Mouse (Mus musculus) small intestine, adult 2 months (tissue): ENCODE measurements around the gene Prkci. TPM values are rescaled to one million over a fixed set of nuclear protein-coding genes. Genes with fewer than 3 reads are reported as not detected.

Source experiments
- H3K27ac ChIP-seq: fragments of 200-500 bp; 2 replicates; pipeline ENCODE4 v1.5.1; 2012; ENCODE audit warnings: low read depth, low read length, control low read depth, inconsistent platforms; ENCODE audit not compliant: insufficient read depth
- H3K27me3 ChIP-seq: fragments of 200-500 bp; 2 replicates; pipeline ENCODE4 v1.6.1; 2012; ENCODE audit warnings: mild to moderate bottlenecking, moderate library complexity, low read length, inconsistent platforms; ENCODE audit not compliant: control insufficient read depth, insufficient read depth
- H3K36me3 ChIP-seq: fragments of 200-500 bp; 2 replicates; pipeline ENCODE4 v1.6.1; 2012; ENCODE audit warnings: mild to moderate bottlenecking, low read length, control low read depth, inconsistent platforms; ENCODE audit not compliant: control insufficient read depth, insufficient read depth
- H3K4me1 ChIP-seq: fragments of 200-500 bp; 2 replicates; pipeline ENCODE4 v1.6.1; 2012; ENCODE audit warnings: low read length, inconsistent platforms, mixed read lengths; ENCODE audit not compliant: control insufficient read depth, insufficient read depth, insufficient read length
- H3K4me3 ChIP-seq: fragments of 200-500 bp; 2 replicates; pipeline ENCODE4 v1.5.1; 2012; ENCODE audit warnings: low read depth, mild to moderate bottlenecking, control low read depth, inconsistent platforms, low read length, moderate library complexity
- CTCF ChIP-seq: fragments of 200-500 bp; IDR thresholded peaks from 2 replicates; pipeline ENCODE4 v1.5.1; 2012; ENCODE audit warnings: low read depth, mild to moderate bottlenecking, control low read depth, inconsistent platforms, low read length, moderate library complexity, mixed read lengths; ENCODE audit not compliant: insufficient replicate concordance, insufficient read length; ENCODE audit errors: extremely low read depth
- POLR2A ChIP-seq: fragments of 200-500 bp; IDR thresholded peaks from 2 replicates; pipeline ENCODE4 v1.6.1; 2012; ENCODE audit warnings: low read depth, mild to moderate bottlenecking, control low read depth, inconsistent platforms, low read length, moderate library complexity
- WGBS: fragments of 180-500 bp; shearing (Covaris S2); methylation state at CpG from one replicate; pipeline ENCODE4 v1.1.7; 2018; 5-methylcytosine and 5-hydroxymethylcytosine counted together
- polyA plus RNA-seq: library from polyadenylated mRNA; depleted of rRNA; stranded (reverse); fragments of >200 nt; gene quantifications from 2 replicates; pipeline ENCODE4 v1.2.3, GENCODE M21; 2012

The Prkci gene
- polyA plus RNA-seq, 1 experiment, result 7.0 TPM

GRCm38 (mm10) chr3:31014374-31014773 is 18.8 kb downstream of the Prkci start:
- Histone ChIP-seq H3K27me3 (no peaks in the 10 kb centered on the region), H3K4me1 (peaks cover 6% of the 10 kb centered on the region; the same call in 1 of the 2 replicates), H3K4me3 (no peak overlapping the region), H3K36me3 (peaks cover 2% of the 10 kb centered on the region; the same call in 1 of the 2 replicates), H3K27ac (no peak overlapping the region)
- TF ChIP-seq CTCF, result no peak
- TF ChIP-seq POLR2A, result no peak
- whole genome bisulfite sequencing, result 83% methylated on average over 2 of the region's 2 CpGs

GRCm38 (mm10) chr3:31015682-31016443 is 20.3 kb downstream of the Prkci start:
- Histone ChIP-seq H3K4me3 (no peak overlapping the region), H3K4me1 (peaks cover 6% of the 10 kb centered on the region; the same call in 1 of the 2 replicates), H3K27me3 (no peaks in the 10 kb centered on the region), H3K36me3 (peaks cover 10% of the 10 kb centered on the region), H3K27ac (no peak overlapping the region)
- TF ChIP-seq CTCF, result no peak
- no peak for TF ChIP-seq POLR2A
- 83% methylated on average over 10 of the region's 10 CpGs for WGBS

DNA sequence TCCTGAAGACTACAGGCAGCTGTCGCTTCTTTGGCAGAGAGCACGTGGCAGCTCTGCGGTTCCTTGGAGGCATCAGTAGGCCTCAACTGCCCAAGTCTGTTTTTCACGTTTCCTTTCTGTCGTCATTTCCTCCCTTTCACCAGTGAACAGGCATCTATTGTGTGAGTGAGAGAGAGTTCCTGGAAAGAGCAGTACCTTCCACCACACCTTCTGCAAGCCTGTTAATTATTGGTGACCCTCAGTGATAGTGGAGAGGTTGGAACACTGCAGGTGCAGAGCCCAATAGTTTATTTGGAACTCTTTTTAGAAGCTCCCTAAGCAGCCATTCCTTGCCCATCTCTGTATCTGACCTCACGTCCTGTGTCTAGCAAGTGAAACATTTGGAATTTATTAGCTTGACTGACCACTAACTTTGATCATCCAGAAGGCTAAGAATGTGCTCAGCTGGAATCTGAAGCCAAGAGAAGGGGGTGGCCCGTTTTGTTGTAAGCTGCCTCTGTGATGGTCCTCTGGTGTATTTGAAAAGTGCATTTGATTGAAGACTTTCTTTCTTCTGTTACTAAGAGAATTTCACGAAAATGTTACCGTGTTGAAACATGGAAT is 21.1 kb downstream of the Prkci start:
- 30% methylated on average over 9 of the region's 9 CpGs for WGBS

GRCm38 (mm10) chr3:31017652-31018051 is 22.1 kb downstream of the Prkci start:
- Histone ChIP-seq H3K4me3 (no peak overlapping the region), H3K4me1 (peaks cover 6% of the 10 kb centered on the region; the same call in 1 of the 2 replicates), H3K36me3 (peaks cover 12% of the 10 kb centered on the region), H3K27me3 (no peaks in the 10 kb centered on the region), H3K27ac (no peak overlapping the region)
- WGBS, result 53% methylated on average over 4 of the region's 4 CpGs
- TF ChIP-seq CTCF (no peak), POLR2A (no peak)

More for the DNA sequence above, 21.1 kb downstream of the Prkci start:
- no peak overlapping the region for H3K27ac ChIP-seq
- H3K4me3 ChIP-seq, result no peak overlapping the region
- no peak for TF ChIP-seq POLR2A
- TF ChIP-seq CTCF, result no peak
- no peaks in the 10 kb centered on the region for H3K27me3 ChIP-seq
- H3K36me3 ChIP-seq, result peaks cover 10% of the 10 kb centered on the region
- peaks cover 6% of the 10 kb centered on the region; the same call in 1 of the 2 replicates for H3K4me1 ChIP-seq

- 84% methylated on average over 1 of the region's 1 CpGs for WGBS
- TF ChIP-seq POLR2A (no peak), CTCF (no peak)
Measured at GRCm38 (mm10) chr3:31019287-31019686, 23.7 kb downstream of the Prkci start.

DNA sequence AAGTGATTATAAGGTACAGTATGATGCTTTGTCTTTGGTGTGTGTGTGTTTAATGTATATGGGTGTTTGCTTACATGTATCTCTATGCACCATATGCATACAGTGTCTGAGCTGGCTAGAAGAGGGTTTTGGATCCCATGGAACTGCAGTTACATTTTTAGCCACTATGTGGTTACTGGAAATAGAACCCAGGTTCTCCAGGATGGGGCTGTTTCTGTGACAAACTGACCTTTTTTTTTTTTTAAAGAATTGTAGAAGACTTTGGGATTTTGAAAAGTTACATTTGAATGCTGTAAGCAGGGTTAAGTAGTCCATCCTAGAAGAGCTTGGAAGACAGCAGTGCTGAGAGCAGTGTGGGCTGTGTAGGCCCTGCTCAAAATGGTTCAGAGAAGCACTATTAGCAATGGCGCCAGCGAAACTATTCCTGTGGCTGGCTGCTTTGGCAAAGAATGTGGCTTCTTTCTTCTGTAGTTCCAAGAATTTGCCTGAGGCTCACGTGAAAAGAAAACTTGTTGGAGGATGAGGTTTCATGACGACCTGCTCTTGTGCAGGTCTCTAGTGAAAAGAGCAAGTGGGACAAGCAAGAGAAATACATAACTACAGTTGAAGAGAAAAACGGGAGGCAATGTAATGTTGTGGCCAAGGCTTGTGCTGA is 24.4 kb downstream of the Prkci start:
- Histone ChIP-seq H3K4me1 (peaks cover 6% of the 10 kb centered on the region; the same call in 1 of the 2 replicates), H3K36me3 (peaks cover 12% of the 10 kb centered on the region), H3K27ac (no peak overlapping the region), H3K27me3 (no peaks in the 10 kb centered on the region), H3K4me3 (no peak overlapping the region)
- TF ChIP-seq POLR2A (no peak), CTCF (no peak)
- 96% methylated on average over 5 of the region's 5 CpGs for WGBS

More at GRCm38 (mm10) chr3:31019287-31019686, 23.7 kb downstream of the Prkci start:
- Histone ChIP-seq H3K36me3 (peaks cover 12% of the 10 kb centered on the region), H3K4me1 (peaks cover 6% of the 10 kb centered on the region; the same call in 1 of the 2 replicates), H3K27me3 (no peaks in the 10 kb centered on the region), H3K4me3 (no peak overlapping the region), H3K27ac (no peak overlapping the region)

DNA sequence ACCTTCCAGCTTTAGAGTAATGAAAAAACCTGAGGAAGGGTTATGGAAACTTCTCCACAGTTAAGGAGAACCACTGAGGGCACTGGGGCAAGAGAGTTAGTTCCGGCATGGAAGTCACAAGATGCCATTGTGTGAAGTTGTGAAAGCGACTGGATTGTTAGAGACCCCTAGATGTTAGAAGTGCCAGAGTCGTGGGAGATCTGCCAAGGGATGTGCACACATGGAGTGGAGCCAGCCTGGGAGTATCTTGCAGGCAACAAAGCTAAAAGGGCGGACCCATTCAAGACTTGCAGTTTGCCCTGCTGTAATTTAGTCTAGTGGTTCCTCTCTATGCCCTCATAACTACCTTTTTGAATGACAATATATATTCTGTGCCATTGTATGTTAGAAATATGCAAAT is 25.1 kb downstream of the Prkci start:
- no peaks in the 10 kb centered on the region for H3K27me3 ChIP-seq
- H3K36me3 ChIP-seq, result peaks cover 12% of the 10 kb centered on the region
- TF ChIP-seq POLR2A (no peak), CTCF (no peak)
- no peak overlapping the region for H3K4me3 ChIP-seq
- H3K4me1 ChIP-seq, result peaks cover 6% of the 10 kb centered on the region; the same call in 1 of the 2 replicates
- WGBS, result 82% methylated on average over 4 of the region's 4 CpGs
- H3K27ac ChIP-seq, result no peak overlapping the region
